Mouse (Mus musculus): Measurements from ENCODE around the gene Pard3b.

DNA sequence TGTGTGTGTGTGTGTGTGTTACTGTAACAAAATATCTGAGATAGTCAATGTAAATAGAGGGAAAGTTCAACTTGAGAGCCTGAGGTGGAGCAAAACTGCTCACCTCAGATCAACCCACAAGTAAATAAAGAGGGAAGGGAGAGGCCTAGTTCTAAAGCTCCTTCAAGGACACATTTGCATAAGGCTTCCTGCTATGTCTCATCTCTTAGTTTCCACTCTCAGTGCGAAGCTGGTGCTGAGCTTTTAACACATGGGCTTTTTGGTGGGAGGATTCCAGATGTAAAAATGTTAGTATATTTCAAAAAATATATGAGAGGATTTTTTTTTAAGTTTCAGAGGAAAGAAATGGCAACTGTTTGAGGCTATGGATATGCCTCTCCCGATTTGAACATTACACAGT lies 294.9 kb downstream of the Pard3b start:
- TF ChIP-seq POLR2A (IDR thresholded peaks at IDR 0.05; ENCODE audit: borderline replicate concordance, low read depth, low read length) (no peak), CTCF (IDR thresholded peaks at IDR 0.05; ENCODE audit: low read depth, low read length) (no peak)

Data from bone marrow macrophage, adult 2 months (primary cell).